Mouse (Mus musculus) inflammation-experienced regulatory T-cells, adult 16 weeks (primary cell): Measurements from ENCODE around the gene Mrps21. TPM values are rescaled to one million over a fixed set of nuclear protein-coding genes. Genes with fewer than 3 reads are reported as not detected.

ENCODE experiments used
- polyA plus RNA-seq: library from polyadenylated mRNA; unstranded; fragments of 100-300 nt; shearing (Covaris generic); gene quantifications from one replicate; pipeline ENCODE4 v1.2.1, GENCODE M21; 2017

Gene Mrps21
- polyA plus RNA-seq = 256 TPM

GRCm38 (mm10) chr3:95871392-95871867 lies at the start of gene Mrps21:
TSS of gene Mrps21 (minus strand) at chr3:95871519.

GRCm38 (mm10) chr3:95904568-95904967 lies 33.2 kb upstream of the Mrps21 start, which contains the start of gene Car14:
TSS of gene Car14 (minus strand) at chr3:95904691.

DNA sequence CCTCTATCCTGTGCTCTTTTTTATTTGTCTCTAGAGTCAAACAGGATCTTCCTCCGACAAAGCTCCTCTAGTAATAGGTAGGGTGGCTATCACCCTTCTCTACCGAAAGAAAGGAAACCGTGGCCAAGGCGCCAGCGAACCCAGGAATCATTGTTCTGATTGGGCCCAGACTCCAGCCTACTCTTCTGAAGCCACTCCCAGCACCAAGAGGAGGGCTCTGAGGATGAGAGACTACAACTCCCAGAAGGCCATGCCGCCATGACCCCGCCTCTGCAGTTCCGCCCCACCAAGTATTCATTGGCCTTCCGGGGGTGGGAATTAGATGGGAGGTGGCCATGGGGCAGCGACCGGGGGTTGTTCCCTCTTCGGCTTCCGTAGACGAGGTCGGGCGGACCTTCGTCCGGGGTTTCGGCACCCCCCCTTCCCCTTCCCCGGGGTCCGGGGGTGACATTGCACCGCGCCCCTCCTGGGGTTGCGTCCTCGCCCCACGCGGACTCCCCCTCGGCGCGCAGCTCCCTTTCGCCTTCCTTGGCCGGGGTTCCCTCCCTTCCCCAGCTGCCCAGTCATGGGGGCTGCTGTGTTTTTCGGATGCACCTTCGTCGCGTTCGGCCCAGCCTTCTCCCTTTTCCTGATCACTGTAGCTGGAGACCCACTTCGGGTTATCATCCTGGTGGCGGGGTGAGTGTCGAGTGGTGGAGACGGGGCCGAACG lies 22.4 kb upstream of the Mrps21 start, which contains the start of gene Aph1a:
Gene Aph1a (plus strand): TSS at position 364 of the 711 bp plus-strand sequence.

GRCm38 (mm10) chr3:95891211-95892065 lies 20.1 kb upstream of the Mrps21 start, which contains the start of gene BC028528:
TSS of gene BC028528 (minus strand) at chr3:95892005.

GRCm38 (mm10) chr3:95881979-95882815 lies 10.9 kb upstream of the Mrps21 start, which contains the start of gene Ciart:
TSS of gene Ciart (minus strand) at chr3:95882251.

DNA sequence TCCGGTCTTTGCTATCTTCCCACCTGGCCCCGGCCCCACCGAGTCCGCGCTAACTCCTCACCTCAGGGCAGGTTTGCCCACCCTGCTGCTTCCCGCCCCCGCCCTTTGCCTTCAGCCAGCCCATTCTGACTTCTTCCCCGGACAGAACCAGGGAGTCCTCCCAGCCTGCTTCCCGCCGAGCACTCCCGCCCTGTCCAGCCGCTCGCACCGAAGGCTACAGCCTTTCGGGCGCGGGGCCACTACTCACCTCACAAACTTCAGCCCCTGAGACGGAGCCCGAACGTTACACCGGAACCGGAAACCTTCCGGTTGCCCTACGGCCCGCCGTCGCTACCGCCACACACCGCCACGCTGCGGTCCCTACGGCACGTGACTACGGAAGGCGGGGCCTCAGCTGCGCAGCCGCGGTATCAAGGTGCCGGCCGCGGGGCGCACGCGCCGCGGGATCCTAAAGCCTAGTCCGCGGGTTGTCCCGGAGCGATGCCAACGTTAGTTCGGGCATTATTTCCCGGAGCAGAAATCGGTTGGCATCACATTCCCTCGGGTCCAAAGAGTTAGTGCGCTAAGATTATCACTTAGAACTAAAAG lies 15.7 kb downstream of the Mrps21 start, which contains the start of gene Prpf3:
Gene Prpf3 (minus strand): TSS at position 384 of the 588 bp plus-strand sequence.

GRCm38 (mm10) chr3:95818571-95819288 lies 52.6 kb downstream of the Mrps21 start, which contains the start of gene Rprd2:
TSS of gene Rprd2 (minus strand) at chr3:95818863.

Other genes starting within 250 kb of the Mrps21 start
- 108 TPM for gene Ensa, start 246.5 kb downstream of the Mrps21 start, polyA plus RNA-seq
- gene Mcl1, start 212.7 kb downstream of the Mrps21 start, polyA plus RNA-seq = 44.3 TPM
- gene Adamtsl4, start 183.6 kb downstream of the Mrps21 start, polyA plus RNA-seq = 14.0 TPM
- 168 TPM for gene Ecm1, start 131.9 kb downstream of the Mrps21 start, polyA plus RNA-seq
- 90.5 TPM for gene Tars2, start 111.3 kb downstream of the Mrps21 start, polyA plus RNA-seq
- 20.4 TPM for gene Rprd2, start 52.7 kb downstream of the Mrps21 start, polyA plus RNA-seq
- gene Prpf3, start 15.6 kb downstream of the Mrps21 start, polyA plus RNA-seq = 73.9 TPM
- gene Ciart, start 10.7 kb upstream of the Mrps21 start, polyA plus RNA-seq = 7.4 TPM
- gene BC028528, start 20.5 kb upstream of the Mrps21 start, polyA plus RNA-seq = 0.40 TPM
- 56.1 TPM for gene Aph1a, start 22.4 kb upstream of the Mrps21 start, polyA plus RNA-seq
- gene Car14, start 33.2 kb upstream of the Mrps21 start, polyA plus RNA-seq = not detected
- 235 TPM for gene Anp32e, start 57.7 kb upstream of the Mrps21 start, polyA plus RNA-seq
- 10.0 TPM for gene Plekho1, start 124.5 kb upstream of the Mrps21 start, polyA plus RNA-seq
- 30.5 TPM for gene Vps45, start 186.9 kb upstream of the Mrps21 start, polyA plus RNA-seq
- 30.5 TPM for gene Otud7b, start 233.0 kb upstream of the Mrps21 start, polyA plus RNA-seq